Mouse (Mus musculus) heart, adult 8-10 months (tissue): ENCODE data around the gene Acot8. TPM values are rescaled to one million over a fixed set of nuclear protein-coding genes. Genes with fewer than 3 reads are reported as not detected.
A peak's percentile ranks its signal among the peaks of the same experiment; 100 is the strongest.

Source experiments
- DNase-seq: peaks from one replicate; pipeline ENCODE4 v3.0.0; 2022; ENCODE audit warnings: low spot score
- total RNA-seq, 4 experiments: library from RNA; stranded (reverse); gene quantifications; 2 replicates each; pipeline ENCODE4 v1.2.4; 2022

The Acot8 gene
- total RNA-seq, 4 experiments from 2014 or later, result 12.3 to 13.3 (median 12.6) TPM

- no peak for DNase-seq
These were observed 20.6 kb downstream of the Acot8 start for GRCm38 (mm10) chr2:164783926-164784581.

GRCm38 (mm10) chr2:164781876-164782275, 22.8 kb downstream of the Acot8 start:
- DNase-seq, result no peak

GRCm38 (mm10) chr2:164779481-164780086, 25.1 kb downstream of the Acot8 start, which contains the start of gene Tnnc2:
TSS of gene Tnnc2 (minus strand) at chr2:164779967.
- no peak for DNase-seq

GRCm38 (mm10) chr2:164778809-164779208, 25.9 kb downstream of the Acot8 start:
- DNase-seq, result no peak

- no peak for DNase-seq
These were observed 26.7 kb downstream of the Acot8 start for GRCm38 (mm10) chr2:164778015-164778287.

GRCm38 (mm10) chr2:164777246-164778014, 27.3 kb downstream of the Acot8 start:
- DNase-seq, result no peak

- DNase-seq, result no peak
These were observed 27.9 kb downstream of the Acot8 start for GRCm38 (mm10) chr2:164776801-164777200.

- DNase-seq, result no peak
These were observed 28.6 kb downstream of the Acot8 start for GRCm38 (mm10) chr2:164776130-164776529.

GRCm38 (mm10) chr2:164773989-164774364, 30.7 kb downstream of the Acot8 start:
- no peak for DNase-seq

- DNase-seq, result no peak
These were observed 31.3 kb downstream of the Acot8 start for GRCm38 (mm10) chr2:164773229-164773988.

- no peak for DNase-seq
These were observed 33.6 kb downstream of the Acot8 start for GRCm38 (mm10) chr2:164771123-164771522.

GRCm38 (mm10) chr2:164770279-164770678, 34.4 kb downstream of the Acot8 start:
- DNase-seq, result no peak

GRCm38 (mm10) chr2:164769258-164770037, 35.2 kb downstream of the Acot8 start, which contains the start of gene Ube2c:
TSS of gene Ube2c (plus strand) at chr2:164769898.
- peak; percentile 99 for DNase-seq

- no peak for DNase-seq
These were observed 36.7 kb downstream of the Acot8 start for GRCm38 (mm10) chr2:164767812-164768540.

- DNase-seq, result no peak
These were observed 38.8 kb downstream of the Acot8 start for GRCm38 (mm10) chr2:164765841-164766240.

GRCm38 (mm10) chr2:164762593-164762992, 42.1 kb downstream of the Acot8 start:
- no peak for DNase-seq

- DNase-seq, result no peak
These were observed 42.7 kb downstream of the Acot8 start for GRCm38 (mm10) chr2:164761971-164762370.

- DNase-seq, result no peak
These were observed 43.2 kb downstream of the Acot8 start for GRCm38 (mm10) chr2:164761502-164761901.

GRCm38 (mm10) chr2:164760059-164760833, 44.4 kb downstream of the Acot8 start:
- DNase-seq, result no peak

- DNase-seq, result no peak
These were observed 46.0 kb downstream of the Acot8 start for GRCm38 (mm10) chr2:164758692-164759091.
